Mouse (Mus musculus) hindbrain, embryonic 14.5 days (tissue): ENCODE data around the gene Asl. TPM values are rescaled to one million over a fixed set of nuclear protein-coding genes. Genes with fewer than 3 reads are reported as not detected.
A peak's percentile ranks its signal among the peaks of the same experiment; 100 is the strongest.

Experiments used
- ATAC-seq: fragments of 200-750 bp; cut with Nextera tagmentation; 2 replicates; pipeline ENCODE4 v1.8.0; 2017; ENCODE audit warnings: moderate number of reproducible peaks, mild to moderate bottlenecking, moderate TSS enrichment, moderate library complexity; ENCODE audit not compliant: low FRiP score
- DNase-seq: peaks from one replicate; pipeline ENCODE4 v3.0.0-alpha.2; 2015; ENCODE audit warnings: low spot score
- H3K27ac ChIP-seq: fragments of 300-500 bp; sonication (generic); 2 replicates; pipeline ENCODE4 v1.5.1; 2014; ENCODE audit warnings: mild to moderate bottlenecking, moderate library complexity
- H3K27me3 ChIP-seq: fragments of 300-500 bp; sonication (generic); 2 replicates; pipeline ENCODE4 v1.6.1; 2014; ENCODE audit warnings: mild to moderate bottlenecking, low read length, mixed read lengths; ENCODE audit not compliant: control insufficient read depth, insufficient read depth
- H3K36me3 ChIP-seq: fragments of 300-500 bp; sonication (generic); replicated peaks from 2 replicates; pipeline ENCODE4 v1.6.1; 2014; ENCODE audit not compliant: control insufficient read depth, insufficient read depth
- H3K4me1 ChIP-seq: fragments of 300-500 bp; sonication (generic); replicated peaks from 2 replicates; pipeline ENCODE4 v1.6.1; 2014; ENCODE audit warnings: antibody characterized with exemption, low read length, mixed read lengths; ENCODE audit not compliant: control insufficient read depth, insufficient read depth
- H3K4me2 ChIP-seq: fragments of 300-500 bp; sonication (generic); replicated peaks from 2 replicates; pipeline ENCODE4 v1.6.1; 2014; ENCODE audit warnings: mild to moderate bottlenecking, moderate library complexity
- H3K4me3 ChIP-seq: fragments of 300-500 bp; sonication (generic); replicated peaks from 2 replicates; pipeline ENCODE4 v1.5.1; 2014; ENCODE audit warnings: mild to moderate bottlenecking, low read length
- H3K9ac ChIP-seq: fragments of 300-500 bp; sonication (generic); 2 replicates; pipeline ENCODE4 v1.6.1; 2014
- H3K9me3 ChIP-seq: fragments of 300-500 bp; sonication (generic); 2 replicates; pipeline ENCODE4 v1.6.1; 2016; ENCODE audit warnings: low read length; ENCODE audit not compliant: control insufficient read depth
- WGBS: fragments of 180-500 bp; shearing (Covaris S2); extraction: QIAGEN DNeasy Blood & Tissue Kit; methylation state at CpG from one replicate; pipeline ENCODE4 v1.1.7; 2014; 5-methylcytosine and 5-hydroxymethylcytosine counted together
- polyA plus RNA-seq: library from polyadenylated mRNA; unstranded; fragments of >200 nt; fragmentation: Nextera tagmentation; extraction: Ambion mirVana; gene quantifications from 2 replicates; pipeline ENCODE4 v1.2.1, GENCODE M21; 2014

Asl gene
- polyA plus RNA-seq, 1 experiment from 2014 or later, result 41.5 TPM

GRCm38 (mm10) chr5:130021361-130021966 lies 7.6 kb downstream of the Asl start:
- no peak overlapping the region for H3K9ac ChIP-seq
- no peaks in the 10 kb centered on the region; the same call in 1 of the 2 replicates for H3K27me3 ChIP-seq
- ATAC-seq (no peak), DNase-seq (no peak)
- WGBS, result 54% methylated on average over 5 of the region's 5 CpGs
- H3K9me3 ChIP-seq, result no peaks in the 10 kb centered on the region
- H3K27ac ChIP-seq, result no peak overlapping the region
- H3K4me1 ChIP-seq, result peaks cover 5% of the 10 kb centered on the region; the same call in 1 of the 2 replicates
- no peak overlapping the region for H3K4me3 ChIP-seq
- no peaks in the 10 kb centered on the region for H3K36me3 ChIP-seq
- H3K4me2 ChIP-seq, result no peak overlapping the region

DNA sequence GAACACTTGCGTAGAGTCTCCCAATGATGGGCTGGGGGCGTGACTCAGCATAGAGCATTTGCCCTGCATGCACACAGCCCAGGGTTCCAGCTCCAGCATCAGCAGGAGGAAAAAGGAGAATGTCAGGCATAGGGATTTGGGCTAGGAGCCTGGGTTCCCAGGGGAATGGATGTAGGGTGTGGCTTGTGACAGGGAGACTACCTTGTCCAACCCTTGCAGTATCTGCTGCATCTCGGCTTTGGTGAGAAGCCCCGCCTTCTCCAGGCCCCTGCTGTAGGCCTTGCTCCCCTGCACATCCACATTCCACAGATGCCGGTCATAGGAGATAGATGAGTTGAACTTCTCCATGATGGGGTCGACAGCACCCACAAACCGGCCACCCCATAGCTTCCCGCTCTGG lies 9.6 kb downstream of the Asl start:
- H3K9me3 ChIP-seq, result no peaks in the 10 kb centered on the region
- peaks cover 5% of the 10 kb centered on the region; the same call in 1 of the 2 replicates for H3K4me1 ChIP-seq
- no peaks in the 10 kb centered on the region for H3K36me3 ChIP-seq
- WGBS, result 74% methylated on average over 8 of the region's 8 CpGs
- no peak overlapping the region for H3K27ac ChIP-seq
- H3K4me2 ChIP-seq, result no peak overlapping the region
- ATAC-seq, result no peak
- DNase-seq, result no peak
- H3K9ac ChIP-seq, result no peak overlapping the region
- no peak overlapping the region for H3K4me3 ChIP-seq
- H3K27me3 ChIP-seq, result no peaks in the 10 kb centered on the region

DNA sequence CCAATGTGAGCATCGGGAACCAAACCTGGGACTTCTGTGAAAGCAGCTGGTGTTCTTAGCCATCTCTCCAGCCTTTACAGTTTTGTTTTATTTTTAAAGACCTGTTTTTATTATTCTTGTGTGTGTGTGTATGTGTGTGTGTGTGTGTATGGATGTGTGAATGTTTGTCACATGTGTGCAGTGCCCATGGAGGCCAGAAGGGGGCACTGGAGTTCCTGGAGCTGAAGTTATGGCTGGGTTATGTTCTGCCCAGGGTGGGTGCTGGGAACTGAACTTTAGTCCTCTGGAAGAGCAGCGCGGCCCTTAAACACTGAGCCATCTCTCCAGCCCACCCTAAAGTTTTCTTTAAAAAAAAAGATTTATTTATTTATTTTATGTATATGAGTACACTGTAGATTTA lies 13.9 kb downstream of the Asl start:
- no peak overlapping the region for H3K4me3 ChIP-seq
- ATAC-seq (no peak), DNase-seq (no peak)
- no peaks in the 10 kb centered on the region for H3K27me3 ChIP-seq
- H3K4me2 ChIP-seq, result no peak overlapping the region
- no peak overlapping the region for H3K9ac ChIP-seq
- no peak overlapping the region for H3K27ac ChIP-seq
- no peaks in the 10 kb centered on the region for H3K4me1 ChIP-seq
- peaks cover 10% of the 10 kb centered on the region; the same call in 1 of the 2 replicates for H3K36me3 ChIP-seq
- 97% methylated on average over 3 of the region's 3 CpGs for WGBS
- H3K9me3 ChIP-seq, result peaks cover 6% of the 10 kb centered on the region; the same call in 1 of the 2 replicates

DNA sequence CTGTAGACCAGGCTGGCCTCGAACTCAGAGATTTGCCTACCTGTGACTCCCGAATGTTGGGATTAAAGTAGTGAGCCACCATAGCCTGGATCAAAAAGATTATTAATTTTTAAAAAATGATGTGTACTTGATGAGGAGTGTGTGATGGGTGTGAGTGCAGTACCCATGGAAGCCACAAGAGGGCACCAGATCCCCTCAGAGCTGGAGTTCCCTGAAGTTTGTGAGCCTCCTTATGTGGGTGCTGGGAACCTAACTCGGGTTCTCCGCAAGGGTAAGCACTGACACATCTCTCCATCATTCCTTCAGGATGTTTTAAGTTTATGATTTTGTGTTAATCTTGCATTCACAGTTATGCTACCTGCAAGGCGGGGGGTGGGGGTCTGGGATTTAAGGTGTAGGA lies 18.1 kb downstream of the Asl start:
- Histone ChIP-seq H3K9me3 (peaks cover 6% of the 10 kb centered on the region; the same call in 1 of the 2 replicates), H3K4me1 (no peaks in the 10 kb centered on the region), H3K4me2 (no peak overlapping the region), H3K36me3 (peaks cover 10% of the 10 kb centered on the region; the same call in 1 of the 2 replicates), H3K4me3 (no peak overlapping the region), H3K27me3 (no peaks in the 10 kb centered on the region), H3K9ac (no peak overlapping the region), H3K27ac (no peak overlapping the region)
- no peak for DNase-seq
- 95% methylated on average over 5 of the region's 5 CpGs for WGBS
- no peak for ATAC-seq

DNA sequence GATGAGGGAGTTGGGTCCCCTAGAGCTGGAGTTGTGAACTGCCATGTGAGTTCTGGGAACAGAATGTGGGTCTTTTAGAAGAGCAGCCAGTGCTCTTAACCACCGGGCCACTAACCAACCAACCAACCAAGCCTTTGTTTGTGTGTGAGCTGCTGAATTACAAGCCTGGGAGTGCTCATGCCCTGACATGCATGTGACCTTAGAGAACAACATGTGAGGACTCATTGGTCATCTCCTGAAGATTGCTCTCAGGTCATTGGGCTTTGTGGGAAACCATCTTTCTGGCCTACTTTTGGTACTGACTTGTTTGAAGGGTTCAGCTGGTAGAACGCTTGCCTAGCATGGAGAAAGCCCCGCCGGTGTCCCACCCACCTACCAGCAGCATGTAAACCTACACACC lies 19.3 kb downstream of the Asl start:
- Histone ChIP-seq H3K27ac (no peak overlapping the region), H3K4me3 (no peak overlapping the region), H3K4me1 (no peaks in the 10 kb centered on the region), H3K36me3 (peaks cover 10% of the 10 kb centered on the region; the same call in 1 of the 2 replicates), H3K9ac (no peak overlapping the region), H3K4me2 (no peak overlapping the region), H3K27me3 (no peaks in the 10 kb centered on the region), H3K9me3 (peaks cover 13% of the 10 kb centered on the region; the same call in 1 of the 2 replicates)
- WGBS, result 96% methylated on average over 4 of the region's 4 CpGs
- no peak for DNase-seq
- no peak for ATAC-seq

DNA sequence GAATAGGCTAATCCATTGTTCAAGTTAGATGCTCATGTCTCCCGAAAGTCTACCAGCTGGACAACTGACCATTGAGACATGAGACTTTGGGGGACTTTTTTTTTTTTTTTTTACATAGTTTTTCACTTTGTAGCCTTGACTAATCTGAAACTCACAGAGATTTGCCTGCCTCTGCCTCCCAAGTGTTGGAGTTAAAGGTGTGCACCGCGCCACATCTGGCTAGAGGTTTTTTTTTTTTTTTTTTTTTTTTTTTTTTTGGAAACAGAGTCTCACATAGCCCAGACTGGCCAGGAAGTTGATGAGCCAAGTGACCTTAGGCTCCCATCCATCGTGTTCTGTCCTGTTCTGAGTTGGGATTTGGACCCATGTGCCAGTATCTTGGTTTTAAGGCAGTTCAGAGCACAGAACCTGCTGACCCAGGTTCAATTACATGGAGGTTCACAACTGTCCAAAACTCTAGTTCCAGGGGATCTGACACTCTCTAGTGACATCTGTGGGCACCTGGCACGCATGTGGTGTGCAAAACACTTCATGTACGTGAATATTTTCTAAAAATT lies 20.9 kb downstream of the Asl start:
- Histone ChIP-seq H3K4me2 (no peak overlapping the region), H3K9ac (no peak overlapping the region), H3K27me3 (no peaks in the 10 kb centered on the region), H3K9me3 (peaks cover 14% of the 10 kb centered on the region; the same call in 1 of the 2 replicates), H3K4me3 (no peak overlapping the region), H3K4me1 (no peaks in the 10 kb centered on the region), H3K36me3 (peaks cover 10% of the 10 kb centered on the region; the same call in 1 of the 2 replicates), H3K27ac (no peak overlapping the region)
- WGBS, result 84% methylated on average over 6 of the region's 6 CpGs
- ATAC-seq (no peak), DNase-seq (no peak)

DNA sequence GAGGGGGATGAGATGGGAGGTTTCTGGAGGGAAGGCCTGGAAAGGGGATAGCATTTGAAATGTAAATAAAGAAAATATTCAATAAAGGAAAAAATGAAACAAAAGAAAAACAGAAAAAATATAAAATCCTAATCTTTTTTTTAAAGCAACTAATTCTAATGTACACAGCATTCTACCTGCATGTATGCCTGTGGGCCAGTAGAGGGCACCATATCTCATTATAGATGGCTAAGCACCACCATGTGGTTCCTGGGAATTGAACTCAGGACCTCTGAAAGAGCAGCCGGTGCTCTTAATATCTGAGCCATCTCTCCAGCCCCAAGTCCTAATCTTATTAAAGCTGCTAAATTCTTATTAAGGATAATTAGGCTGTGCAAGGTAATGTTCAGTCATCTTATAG lies 21.7 kb downstream of the Asl start:
- no peak for DNase-seq
- H3K4me2 ChIP-seq, result no peak overlapping the region
- no peak overlapping the region for H3K9ac ChIP-seq
- WGBS, result 96% methylated on average over 1 of the region's 1 CpGs
- H3K36me3 ChIP-seq, result peaks cover 10% of the 10 kb centered on the region; the same call in 1 of the 2 replicates
- peaks cover 14% of the 10 kb centered on the region; the same call in 1 of the 2 replicates for H3K9me3 ChIP-seq
- H3K4me3 ChIP-seq, result no peak overlapping the region
- no peaks in the 10 kb centered on the region for H3K27me3 ChIP-seq
- H3K4me1 ChIP-seq, result 0 out of 2 replicates have a peak, but pooled peaks cover under 1% of the 10 kb centered on the region
- no peak for ATAC-seq
- H3K27ac ChIP-seq, result no peak overlapping the region

DNA sequence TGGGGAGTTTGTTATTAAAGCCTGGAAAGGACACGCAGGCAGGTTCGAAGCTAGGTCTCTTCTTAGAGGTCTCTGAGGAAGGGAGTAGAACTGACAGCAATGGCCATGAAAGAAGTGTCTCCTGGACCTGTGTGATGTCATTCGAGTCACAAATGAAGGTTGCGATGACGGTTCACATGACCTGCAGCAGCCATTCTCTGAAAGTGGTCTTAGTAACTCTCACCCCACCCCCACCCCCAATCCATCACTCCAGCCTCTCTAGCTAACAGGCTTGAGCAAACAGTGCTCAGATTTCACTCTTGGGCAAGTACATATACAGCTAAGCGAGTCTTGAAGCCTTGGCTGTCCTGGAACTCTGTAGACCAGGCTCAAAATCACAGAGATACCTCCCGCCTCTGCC lies 25.8 kb downstream of the Asl start:
- DNase-seq (no peak), ATAC-seq (no peak)
- H3K27ac ChIP-seq, result no peak overlapping the region
- no peak overlapping the region; the same call in 1 of the 2 replicates for H3K9ac ChIP-seq
- H3K4me1 ChIP-seq, result peaks cover 9% of the 10 kb centered on the region; the same call in 1 of the 2 replicates
- H3K4me3 ChIP-seq, result peak overlapping the region; percentile 50; the same call in 1 of the 2 replicates
- H3K9me3 ChIP-seq, result peaks cover 9% of the 10 kb centered on the region; the same call in 1 of the 2 replicates
- no peaks in the 10 kb centered on the region for H3K27me3 ChIP-seq
- WGBS, result 68% methylated on average over 7 of the region's 7 CpGs
- peak overlapping the region; percentile 71 for H3K4me2 ChIP-seq
- no peaks in the 10 kb centered on the region for H3K36me3 ChIP-seq

DNA sequence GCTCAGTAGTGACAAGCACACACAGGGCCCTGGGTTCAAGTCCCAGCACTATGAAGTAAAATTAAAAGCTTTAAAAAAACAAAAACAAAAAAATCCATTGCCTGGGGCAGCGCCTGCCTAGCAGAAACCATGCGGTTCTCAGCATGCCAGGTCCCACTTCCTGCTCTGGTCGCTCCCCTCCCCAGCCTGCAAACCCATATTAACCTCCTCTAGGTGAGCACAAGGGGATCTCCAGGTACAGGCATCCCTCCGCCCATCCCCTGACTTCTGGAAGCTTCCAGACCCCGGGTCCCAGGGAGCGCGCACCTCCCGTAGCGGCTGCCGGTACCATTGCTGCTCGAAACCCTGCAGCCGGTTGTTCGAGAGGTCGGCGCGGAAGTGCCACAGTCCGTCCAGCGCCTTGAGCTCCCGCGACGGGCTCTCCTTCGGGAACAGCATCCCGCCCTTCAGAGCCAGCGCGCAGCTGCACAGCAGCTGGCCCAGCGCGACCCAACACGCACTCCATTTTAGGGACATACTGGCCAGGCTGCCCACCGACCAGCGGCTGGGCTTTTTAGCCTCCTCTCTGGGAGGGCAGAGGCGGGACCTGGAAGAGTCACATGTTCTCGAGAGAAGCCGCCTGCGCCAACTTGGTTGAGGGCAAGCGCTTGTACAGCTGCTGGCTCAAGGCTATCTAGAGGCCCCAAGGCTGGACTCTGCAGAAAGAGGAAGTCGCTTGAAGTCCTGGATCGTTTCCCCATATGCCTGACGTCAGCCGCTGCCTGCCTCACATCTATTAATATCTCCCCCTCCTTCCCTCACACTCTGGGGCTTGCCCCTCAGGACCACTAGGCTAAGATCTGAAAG lies 26.5 kb downstream of the Asl start, which contains the start of gene Gusb:
Gene Gusb (minus strand): TSS at position 749 of the 846 bp plus-strand sequence.
- Histone ChIP-seq H3K4me2 (peak within 1 kb of the TSS; percentile 71), H3K27me3 (no peaks in the 10 kb centered on the region), H3K4me3 (peak within 1 kb of the TSS; percentile 50), H3K4me1 (peaks cover 9% of the 10 kb centered on the region; the same call in 1 of the 2 replicates), H3K9ac (peak within 1 kb of the TSS; percentile 75), H3K9me3 (peaks cover 9% of the 10 kb centered on the region; the same call in 1 of the 2 replicates), H3K36me3 (no peaks in the 10 kb centered on the region; the same call in 1 of the 2 replicates), H3K27ac (no peak within 1 kb of the TSS)
- WGBS, result 1% methylated on average over 39 of the region's 39 CpGs
- DNase-seq (peak; percentile 70), ATAC-seq (peak; percentile 81)
